Mouse (Mus musculus) right cerebral cortex, postnatal 10 days (tissue): ENCODE results near the gene Golph3l.

ENCODE experiments used
- DNase-seq, 2 experiments: peaks; one replicate each; pipeline ENCODE4 v3.0.0; 2021; ENCODE audit warnings: low spot score in 2 of 2

Gene Golph3l

DNA sequence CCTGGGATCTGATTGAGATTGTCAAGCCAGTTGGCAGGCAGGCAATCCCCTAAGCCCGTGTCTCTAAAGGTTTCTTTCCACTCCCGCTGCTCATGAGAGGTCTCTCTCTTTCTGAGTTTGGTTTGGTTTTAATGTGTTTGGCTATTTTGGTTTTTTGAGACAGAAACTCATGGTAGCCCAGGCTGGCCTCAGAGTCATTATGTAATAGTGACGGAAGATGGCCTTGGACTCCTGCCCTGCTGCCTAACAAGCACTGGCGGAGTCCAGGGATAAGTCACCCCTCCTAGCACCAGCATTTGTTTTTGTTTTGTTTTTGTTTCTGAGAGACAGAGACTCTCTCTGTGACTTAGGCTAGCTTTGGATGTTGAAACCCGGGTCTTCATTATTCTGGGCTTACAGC, 66.7 kb downstream of the Golph3l start:
- no peak for DNase-seq

DNA sequence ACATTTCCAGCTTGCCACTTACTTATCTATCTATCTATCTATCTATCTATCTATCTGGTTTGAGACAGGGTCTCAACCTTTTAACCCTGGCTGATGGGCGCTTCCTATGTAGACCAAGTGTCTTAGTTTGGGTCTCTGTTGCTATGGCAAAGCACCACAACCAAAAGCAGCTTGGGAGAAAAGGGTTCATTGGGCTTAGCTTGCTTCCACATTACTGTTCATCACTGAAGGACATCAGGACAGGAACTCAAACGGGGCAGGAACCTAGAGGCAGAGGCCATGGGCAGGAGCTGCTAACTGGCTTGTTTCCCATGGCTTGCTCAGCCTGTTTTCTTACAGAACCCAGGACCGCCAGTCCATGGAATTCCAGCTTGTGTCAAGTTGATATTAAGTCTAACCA, 68.4 kb downstream of the Golph3l start:
- no peak for DNase-seq

GRCm38 (mm10) chr3:95657711-95658110, 69.0 kb downstream of the Golph3l start:
- DNase-seq = no peak

DNA sequence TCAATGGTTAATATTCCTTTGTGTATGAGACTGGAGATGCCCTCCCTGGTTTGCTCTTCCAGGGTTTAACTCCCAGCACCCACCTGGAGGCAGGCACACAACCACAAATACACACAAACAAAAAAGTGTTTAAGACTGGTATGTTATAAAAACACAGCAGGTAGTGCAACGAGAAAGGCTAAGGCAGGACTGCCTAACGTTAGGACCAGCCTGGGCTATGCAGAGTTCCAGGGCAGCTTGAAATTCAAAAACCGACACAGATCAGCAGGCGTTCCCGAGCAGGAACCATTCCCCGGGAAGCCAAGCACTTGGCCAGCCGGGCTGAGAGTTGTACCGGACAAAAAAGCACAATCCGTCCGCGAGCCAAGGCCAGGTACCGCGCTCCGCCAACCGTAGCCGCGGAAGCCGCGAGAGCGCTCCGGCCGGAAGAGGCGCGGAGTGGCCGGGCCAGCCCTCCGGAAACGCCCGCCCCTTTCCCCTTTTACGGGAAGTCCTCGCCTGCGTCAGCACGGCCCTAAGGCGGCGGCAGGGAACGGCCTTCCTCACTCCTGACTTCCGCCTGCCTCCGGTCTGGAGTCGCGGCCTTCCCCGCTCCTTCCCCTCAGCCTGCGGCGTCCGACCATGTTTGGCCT, 69.6 kb downstream of the Golph3l start, which contains the start of gene Mcl1:
Mcl1 (plus strand) TSS at position 553 of the 632 bp plus-strand sequence.
- DNase-seq = peak; percentile 95 to 96

DNA sequence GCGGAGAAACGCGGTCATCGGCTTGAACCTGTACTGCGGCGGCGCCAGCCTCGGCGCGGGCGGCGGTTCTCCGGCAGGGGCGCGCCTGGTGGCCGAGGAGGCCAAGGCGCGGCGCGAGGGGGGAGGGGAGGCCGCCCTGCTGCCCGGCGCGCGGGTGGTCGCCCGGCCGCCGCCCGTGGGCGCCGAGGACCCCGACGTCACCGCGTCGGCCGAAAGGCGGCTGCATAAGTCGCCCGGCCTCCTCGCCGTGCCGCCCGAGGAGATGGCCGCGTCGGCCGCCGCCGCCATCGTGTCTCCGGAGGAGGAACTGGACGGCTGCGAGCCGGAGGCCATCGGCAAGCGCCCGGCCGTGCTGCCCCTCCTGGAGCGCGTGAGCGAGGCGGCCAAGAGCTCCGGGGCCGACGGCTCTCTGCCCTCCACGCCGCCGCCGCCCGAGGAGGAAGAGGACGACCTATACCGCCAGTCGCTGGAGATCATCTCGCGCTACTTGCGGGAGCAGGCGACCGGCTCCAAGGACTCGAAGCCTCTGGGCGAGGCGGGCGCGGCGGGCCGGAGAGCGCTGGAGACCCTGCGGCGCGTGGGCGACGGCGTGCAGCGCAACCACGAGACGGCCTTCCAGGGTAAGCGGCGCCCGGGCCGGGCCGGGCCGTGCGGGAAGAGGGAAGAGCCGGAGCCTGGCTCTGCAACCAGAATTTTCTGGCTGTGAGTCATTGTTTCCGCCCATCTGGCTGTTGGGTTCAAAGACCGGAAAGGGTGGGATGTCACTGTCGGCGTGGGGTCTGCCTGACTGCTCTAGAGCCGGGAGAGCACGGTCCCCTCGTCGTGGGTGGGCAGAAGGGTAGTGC, 70.4 kb downstream of the Golph3l start:
- DNase-seq = peak; percentile 77

GRCm38 (mm10) chr3:95659948-95660347, 71.2 kb downstream of the Golph3l start:
- no peak for DNase-seq

DNA sequence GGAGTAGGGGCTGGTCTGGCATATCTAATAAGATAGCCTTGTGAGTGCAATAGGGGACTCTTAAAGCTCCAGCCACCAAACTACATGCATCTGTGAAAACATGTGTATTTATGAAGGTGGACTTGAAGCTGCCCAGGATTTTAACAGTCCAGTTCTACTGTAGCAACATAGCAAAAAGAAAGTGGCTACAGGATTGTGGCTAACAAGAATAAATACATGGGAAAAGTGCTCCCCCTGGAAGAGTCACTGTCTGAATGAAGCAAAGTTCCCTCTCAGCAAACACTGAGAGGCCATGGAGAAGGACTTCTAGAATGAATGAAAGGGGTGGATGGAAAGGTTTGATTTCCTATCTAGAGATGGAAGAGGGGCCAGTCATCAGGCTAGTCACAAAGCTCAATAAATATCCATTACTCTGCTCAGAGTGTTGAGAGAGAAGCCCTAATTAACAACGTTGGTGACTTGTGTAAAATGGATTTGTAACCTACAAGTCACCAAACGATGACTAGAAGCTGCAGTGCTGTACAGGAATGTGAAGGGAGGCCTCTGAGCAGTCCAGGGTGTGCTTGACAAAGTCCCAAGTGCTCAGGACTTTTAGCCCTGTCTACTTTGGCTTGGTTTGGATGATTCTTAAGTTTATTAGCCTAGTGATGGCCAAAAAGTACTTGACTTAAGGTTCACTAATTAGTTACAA, 72.2 kb downstream of the Golph3l start:
- no peak for DNase-seq

DNA sequence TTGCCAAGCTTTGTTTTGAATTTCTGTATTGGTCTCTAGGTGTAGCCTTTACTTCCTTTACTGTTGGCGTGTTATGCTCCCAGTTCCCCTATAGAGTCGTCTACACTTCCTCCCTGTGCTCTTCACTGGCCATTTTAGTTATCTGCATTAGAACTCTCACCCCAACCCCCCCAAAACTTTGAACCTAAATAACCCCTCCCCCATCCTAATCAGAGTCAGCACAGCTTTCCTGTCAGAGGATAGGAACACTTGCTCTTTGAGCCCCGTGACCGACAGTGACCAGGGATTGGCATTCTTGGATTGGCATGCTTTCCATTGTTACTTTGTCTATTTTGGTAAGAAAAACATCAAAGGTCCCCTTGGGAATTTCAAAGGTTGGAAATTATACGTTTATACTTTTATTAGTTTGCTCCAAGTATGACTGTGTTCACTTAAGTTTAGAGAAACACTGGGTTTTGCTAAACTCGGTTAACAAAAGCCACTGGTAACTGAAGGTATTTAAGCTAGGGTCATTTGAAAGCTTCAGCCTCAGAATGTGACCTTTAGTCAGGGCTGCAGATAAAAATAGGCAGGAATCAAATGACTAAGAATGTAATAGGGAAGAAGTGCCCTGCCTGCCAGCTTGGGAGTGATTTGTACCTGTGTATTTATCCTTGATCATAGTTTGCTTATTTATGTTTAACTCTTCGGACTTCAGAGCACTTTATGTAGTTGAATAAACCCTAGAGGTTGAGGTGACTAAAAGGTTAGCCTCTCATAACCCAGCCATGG, 73.4 kb downstream of the Golph3l start:
- no peak for DNase-seq

DNA sequence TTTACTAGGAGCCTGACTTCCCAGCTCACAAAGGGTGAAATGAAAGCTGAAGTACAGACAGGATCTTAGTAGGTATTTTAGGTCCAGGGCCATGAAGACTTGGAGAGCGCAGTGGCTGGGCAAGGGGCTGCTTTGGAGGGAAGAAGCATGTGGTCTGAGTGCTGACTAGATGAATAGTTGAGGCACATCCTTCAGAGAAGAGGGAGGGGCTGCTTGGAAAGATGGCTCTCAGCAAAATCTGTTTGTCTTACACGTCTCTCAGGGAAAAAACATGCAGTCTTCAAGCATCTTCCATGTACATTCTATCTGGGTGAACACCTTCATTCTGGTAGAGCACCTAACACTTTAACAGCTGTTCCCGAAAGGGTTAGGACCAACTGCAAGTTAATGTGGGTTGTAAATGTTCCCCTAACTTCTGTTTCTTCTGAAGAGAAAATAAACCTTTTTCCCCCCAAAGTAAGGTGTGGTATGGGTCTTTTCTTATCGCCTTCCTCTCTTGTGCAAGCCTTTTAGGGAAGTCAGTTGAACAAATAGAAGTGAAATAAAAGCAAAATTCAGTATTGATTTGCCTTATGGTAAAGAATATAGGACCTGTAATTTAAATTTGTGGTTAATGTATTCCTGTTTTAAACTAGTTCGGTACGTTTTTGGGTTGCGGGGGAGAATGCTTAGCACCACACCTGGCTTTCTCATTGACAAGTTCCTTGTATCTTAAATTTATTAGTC, 74.2 kb downstream of the Golph3l start:
- no peak for DNase-seq

- no peak for DNase-seq
Measured at GRCm38 (mm10) chr3:95663486-95663885, 74.8 kb downstream of the Golph3l start.

- no peak for DNase-seq
Measured at GRCm38 (mm10) chr3:95663969-95664608, 75.4 kb downstream of the Golph3l start.

DNA sequence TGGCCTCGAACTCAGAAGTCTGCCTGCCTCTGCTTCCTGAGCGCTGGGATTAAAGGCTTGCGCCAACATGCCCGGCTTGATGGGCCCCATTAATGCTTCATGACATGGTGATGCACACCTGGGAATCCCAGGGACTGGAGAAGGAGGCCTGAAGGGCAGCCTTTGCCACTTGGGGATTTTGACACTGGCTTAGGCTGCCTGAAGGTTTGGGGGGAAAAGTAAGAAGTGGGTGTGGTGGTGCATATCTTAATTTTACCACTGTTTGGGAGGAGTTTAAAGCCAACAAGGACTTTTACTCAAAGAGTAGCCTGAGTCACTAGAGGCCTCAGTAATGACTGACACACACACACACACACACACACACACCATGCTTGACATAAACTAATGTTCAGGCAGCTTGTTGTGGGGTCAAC, 76.2 kb downstream of the Golph3l start:
- no peak for DNase-seq

GRCm38 (mm10) chr3:95666124-95666844, 77.5 kb downstream of the Golph3l start:
- no peak for DNase-seq

- no peak for DNase-seq
Measured at GRCm38 (mm10) chr3:95667521-95667920, 78.8 kb downstream of the Golph3l start.

DNA sequence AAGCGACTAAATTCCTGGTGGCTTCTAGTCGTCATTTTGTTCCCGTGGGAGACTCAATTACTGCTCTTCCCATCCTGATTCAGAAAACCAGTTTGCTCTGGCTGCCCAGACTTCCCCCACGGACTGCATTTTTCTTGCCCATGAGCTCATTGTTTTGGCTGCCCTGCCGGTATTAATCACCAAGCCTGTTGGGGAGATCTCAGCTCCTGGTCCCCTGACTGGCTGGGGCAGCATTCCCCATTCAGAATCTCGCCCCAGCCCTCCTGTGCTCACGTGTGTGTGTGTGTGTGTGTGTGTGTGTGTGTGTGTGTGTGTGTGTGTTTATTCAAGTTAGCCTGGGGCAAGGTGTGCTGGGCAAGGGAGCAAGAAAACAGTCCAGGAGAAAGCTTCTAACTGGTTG, 79.3 kb downstream of the Golph3l start:
- DNase-seq = no peak
